Mouse (Mus musculus) MEL (cell line): ENCODE measurements around the gene Ntn5.

ENCODE experiments used
- CHD2 ChIP-seq: IDR thresholded peaks from 2 replicates; pipeline ENCODE4 v1.6.1; 2011; ENCODE audit warnings: low read length, improper control_type of control experiment
- CTCF ChIP-seq, 3 experiments: IDR thresholded peaks in 2 of 3; conservative IDR thresholded peaks in 1 of 3; 2 replicates each; pipeline ENCODE4 v1.5.1; 2011 to 2012; ENCODE audit warnings: low read length in 3 of 3, low read depth in 2 of 3, mild to moderate bottlenecking in 2 of 3, improper control_type of control experiment in 1 of 3, inconsistent platforms in 1 of 3, mixed read lengths in 1 of 3, moderate library complexity in 1 of 3; ENCODE audit not compliant: control insufficient read depth in 1 of 3, insufficient read depth in 1 of 3, poor library complexity in 1 of 3, severe bottlenecking in 1 of 3
- NELFE ChIP-seq: IDR thresholded peaks from 2 replicates; pipeline ENCODE4 v1.6.1; 2011; ENCODE audit warnings: low read depth, low read length, improper control_type of control experiment
- POLR2A ChIP-seq, 2 experiments: IDR thresholded peaks; 2 replicates each; pipeline ENCODE4 v1.6.1; 2011 to 2012; ENCODE audit warnings: low read length in 2 of 2, mild to moderate bottlenecking in 2 of 2, control low read depth in 1 of 2, improper control_type of control experiment in 1 of 2, low read depth in 1 of 2, moderate library complexity in 1 of 2; ENCODE audit not compliant: control insufficient read depth in 1 of 2, insufficient read depth in 1 of 2, poor library complexity in 1 of 2
- RAD21 ChIP-seq: IDR thresholded peaks from 2 replicates; pipeline ENCODE4 v1.6.1; 2011; ENCODE audit warnings: mild to moderate bottlenecking, low read depth, low read length, improper control_type of control experiment

- TF ChIP-seq CTCF (IDR thresholded peaks at IDR 0.05 in 2 of 3, conservative IDR thresholded peaks at IDR 0.05 in 1 of 3; ENCODE audit: control insufficient read depth in 1 of 3, insufficient read depth in 1 of 3, low read depth in 2 of 3, low read length in 3 of 3, poor library complexity in 1 of 3, severe bottlenecking in 1 of 3) (no peak), NELFE (no peak), RAD21 (no peak), CHD2 (no peak), POLR2A (IDR thresholded peaks at IDR 0.05; ENCODE audit: control insufficient read depth in 1 of 2, insufficient read depth in 1 of 2, low read depth in 1 of 2, low read length in 2 of 2, poor library complexity in 1 of 2) (no peak)
Measured at GRCm38 (mm10) chr7:45689099-45689498, 5.3 kb downstream of the Ntn5 start.
